Mouse (Mus musculus): Measurements from ENCODE around the gene Disp1.

Gene Disp1

DNA sequence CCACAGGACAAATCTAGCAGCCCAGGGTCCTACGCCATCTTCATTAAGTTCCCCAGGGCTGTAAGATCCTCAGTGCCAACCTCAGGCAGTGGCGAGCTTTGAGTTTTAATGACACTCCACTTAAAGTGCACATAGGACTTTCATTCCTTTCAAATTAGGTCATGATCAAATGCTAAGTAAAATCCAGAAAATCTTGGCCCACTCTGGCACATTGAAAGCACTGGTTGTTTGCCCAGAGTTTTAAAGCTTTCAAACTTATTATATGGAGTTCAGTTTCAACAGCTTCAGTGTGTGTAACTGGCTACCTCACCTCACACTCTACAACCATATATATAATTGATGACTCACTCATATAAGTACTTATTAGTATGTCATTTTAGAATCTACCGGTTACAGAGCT is 87.9 kb downstream of the Disp1 start:
- DNase-seq (ENCODE audit: low read depth, low spot score), result no peak

DNA sequence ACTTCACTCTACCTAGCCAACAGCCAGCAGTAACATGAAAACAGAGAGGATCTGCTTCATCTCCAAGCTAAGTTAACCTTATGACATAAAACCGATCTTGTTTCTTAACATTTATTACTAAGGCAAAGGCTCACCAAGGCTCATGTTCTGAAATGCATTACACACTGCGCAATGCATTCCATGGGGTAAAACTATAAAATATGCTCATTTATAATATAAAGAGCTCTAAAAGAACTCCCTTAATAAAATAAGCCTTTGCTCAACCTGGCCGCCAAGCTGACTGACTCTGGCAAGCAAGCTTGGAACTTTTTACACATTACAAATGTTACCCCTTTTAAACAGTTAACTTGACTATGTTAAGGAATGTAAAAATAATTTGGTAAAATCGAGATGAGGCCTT is 94.1 kb downstream of the Disp1 start:
- DNase-seq (ENCODE audit: low read depth, low spot score), result no peak

DNA sequence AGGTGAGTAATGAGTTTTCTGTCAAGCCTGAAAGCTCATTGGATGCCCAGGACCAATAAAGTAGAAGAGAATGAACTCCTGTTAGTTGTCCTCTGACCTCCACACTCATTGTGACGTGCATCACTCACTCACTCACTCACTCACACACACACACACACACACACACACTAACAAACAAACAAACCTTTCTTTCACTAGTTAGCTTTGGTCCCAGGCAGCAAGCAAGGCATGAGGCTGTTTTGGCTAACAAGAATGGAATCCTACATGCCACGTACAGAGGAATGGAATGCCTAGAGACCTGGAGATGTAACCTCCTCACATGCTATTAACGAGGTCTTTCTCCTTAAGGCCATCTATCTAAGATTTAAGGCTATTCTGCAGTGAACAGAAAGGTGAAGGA is 97.6 kb downstream of the Disp1 start:
- DNase-seq (ENCODE audit: low read depth, low spot score), result no peak

DNA sequence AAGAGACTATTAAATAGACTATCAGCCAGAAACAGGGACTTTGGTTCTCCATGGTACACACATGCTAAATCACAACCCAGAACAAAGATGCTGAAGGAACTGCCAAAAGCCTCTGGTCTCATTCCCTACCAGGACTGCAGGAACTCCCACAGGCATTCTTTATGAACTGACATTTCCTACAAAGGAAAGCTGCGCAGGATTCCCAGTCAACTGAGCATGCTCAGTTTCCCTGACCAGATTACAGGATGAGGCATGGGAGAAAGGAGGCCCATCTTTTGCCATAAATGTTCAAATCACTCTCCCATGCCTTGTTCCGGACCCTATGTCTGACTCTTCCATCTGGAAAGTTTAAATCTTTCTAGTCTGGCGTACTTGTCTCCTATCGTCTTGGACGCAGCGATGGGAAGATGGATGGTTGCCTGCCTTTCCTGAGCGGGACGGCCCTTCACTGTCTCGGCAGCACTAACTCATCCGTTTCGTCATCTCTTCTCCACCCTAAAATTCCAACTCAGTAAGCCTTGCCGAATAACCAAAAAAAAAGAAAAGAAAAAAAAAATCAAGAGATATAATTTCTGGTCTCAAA is 100.9 kb downstream of the Disp1 start:
- DNase-seq (ENCODE audit: low read depth, low spot score), result no peak

DNA sequence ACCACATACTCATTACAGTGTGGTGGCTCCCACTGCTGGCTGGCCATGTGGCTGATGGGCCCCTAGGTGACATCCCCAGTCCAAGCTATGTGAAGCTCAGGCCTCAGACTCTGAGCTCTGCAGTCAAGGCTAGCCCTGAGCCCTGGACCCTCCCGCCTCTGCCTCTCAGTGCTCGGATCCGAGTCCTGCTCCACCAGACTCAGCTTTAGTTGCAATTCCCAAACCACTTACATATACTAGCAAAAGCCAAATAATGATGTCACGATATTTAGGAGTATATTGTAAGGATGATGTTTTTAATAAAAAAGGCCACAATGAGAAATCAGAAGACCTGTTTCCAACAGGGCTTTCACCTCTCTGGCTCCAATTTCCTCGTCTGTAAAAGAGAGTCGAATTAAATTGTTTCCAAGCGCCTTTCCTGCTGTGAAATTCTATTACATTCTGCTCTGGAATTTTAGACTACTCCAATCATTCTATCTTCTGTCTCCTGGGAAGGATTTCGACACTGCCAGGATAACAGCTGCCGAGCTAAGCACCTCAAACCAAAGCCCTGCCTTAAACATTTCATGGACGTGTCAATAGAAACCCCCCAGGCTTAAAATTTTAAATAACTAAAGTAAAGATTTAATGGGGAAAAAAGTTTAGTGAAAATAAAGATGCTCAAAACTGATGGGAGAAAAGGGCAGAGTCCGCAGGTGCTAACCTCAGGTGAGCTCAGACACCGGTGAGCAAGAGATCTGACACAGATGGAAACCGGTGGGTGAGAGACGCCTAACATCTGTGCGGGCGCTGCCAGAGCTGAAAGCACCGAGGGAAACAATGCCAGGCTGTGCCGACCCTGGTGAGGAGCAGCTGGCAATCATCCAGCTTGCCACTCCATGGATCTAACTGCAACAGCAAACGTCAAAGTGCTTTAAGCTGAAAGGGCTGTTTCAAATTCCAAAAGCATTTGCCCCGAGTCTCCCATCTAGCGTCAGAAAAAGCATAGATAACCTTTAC is 103.2 kb downstream of the Disp1 start:
- DNase-seq (ENCODE audit: low read depth, low spot score), result no peak

DNA sequence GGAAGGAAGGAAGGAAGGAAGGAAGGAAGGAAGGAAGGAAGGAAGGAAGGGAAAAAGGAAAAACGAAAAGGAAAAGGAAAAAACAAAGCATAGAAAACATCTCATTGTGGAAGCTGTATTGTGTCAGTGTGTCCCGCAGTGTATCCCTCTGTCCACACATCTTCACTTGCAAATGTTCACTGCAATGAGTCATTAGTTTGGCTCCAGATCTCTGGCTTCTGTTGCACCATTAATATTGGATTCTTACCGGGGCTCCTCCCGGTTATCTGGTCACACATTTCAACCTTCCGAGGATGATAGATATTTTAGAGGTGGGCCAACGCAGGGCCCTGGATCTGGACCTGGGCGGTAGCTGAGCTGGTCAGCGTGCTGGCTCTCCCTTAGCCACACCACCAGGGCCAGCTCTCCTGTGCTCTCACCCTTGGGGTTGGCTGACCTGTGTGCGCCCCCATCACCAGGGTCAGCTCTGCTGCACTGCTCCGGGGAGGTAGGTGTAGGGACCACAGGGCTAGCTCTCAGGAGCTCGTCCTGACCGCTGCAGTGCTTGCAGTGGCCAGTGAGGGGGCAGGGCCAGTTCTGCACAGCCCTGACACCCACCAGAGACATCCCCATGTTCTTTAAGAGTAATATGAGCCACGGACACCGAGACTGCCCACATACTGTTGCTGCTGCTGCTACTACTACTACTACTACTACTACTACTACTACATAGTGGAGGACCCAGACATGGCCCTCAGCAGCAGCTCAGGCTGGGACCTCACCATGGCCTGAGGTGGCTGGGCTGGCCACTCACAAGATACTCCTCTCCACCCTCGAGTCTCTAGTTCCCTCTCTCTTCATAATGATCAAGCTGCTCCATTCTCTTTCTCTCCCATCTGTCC is 104.1 kb downstream of the Disp1 start:
- no peak for DNase-seq (ENCODE audit: low read depth, low spot score)

DNA sequence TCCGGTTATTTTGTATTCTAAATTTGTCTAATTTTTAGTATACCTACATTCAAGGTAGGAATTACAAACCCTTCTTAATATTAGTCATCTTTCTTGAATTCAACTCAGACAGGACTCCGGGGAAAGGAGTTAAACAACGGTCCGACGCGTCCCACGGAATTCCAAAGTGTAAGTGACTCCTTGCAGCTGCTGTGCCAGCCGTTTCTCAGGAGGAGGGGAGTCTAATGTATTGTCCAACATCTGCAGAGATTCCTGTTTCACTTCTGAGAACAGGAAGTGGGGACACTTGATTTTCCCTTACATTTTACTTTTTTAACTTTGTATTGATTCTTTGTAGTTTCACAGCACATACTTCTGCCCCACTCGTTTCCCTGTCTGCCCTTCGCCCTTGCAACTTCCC is 104.9 kb downstream of the Disp1 start:
- DNase-seq (ENCODE audit: low read depth, low spot score), result no peak

DNA sequence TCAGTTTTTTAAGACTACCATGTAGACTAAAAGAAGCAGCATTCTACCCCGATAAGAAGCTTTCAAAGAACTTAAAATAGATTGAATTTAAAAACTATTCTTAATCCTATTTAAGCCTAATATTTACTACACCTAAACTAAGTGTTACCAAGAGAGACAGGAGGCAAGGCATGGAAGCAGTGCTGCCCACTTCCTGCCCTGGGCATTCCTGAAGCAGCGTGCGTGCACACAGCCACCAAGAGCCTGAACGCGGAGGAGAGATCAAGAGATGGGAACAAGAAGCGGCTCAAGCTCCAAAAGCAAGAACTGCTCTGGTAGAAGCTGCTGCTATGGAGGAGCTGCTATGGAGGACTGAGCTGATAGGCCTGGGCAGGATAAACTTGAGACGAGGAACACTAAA is 106.2 kb downstream of the Disp1 start:
- DNase-seq (ENCODE audit: low read depth, low spot score), result no peak

DNA sequence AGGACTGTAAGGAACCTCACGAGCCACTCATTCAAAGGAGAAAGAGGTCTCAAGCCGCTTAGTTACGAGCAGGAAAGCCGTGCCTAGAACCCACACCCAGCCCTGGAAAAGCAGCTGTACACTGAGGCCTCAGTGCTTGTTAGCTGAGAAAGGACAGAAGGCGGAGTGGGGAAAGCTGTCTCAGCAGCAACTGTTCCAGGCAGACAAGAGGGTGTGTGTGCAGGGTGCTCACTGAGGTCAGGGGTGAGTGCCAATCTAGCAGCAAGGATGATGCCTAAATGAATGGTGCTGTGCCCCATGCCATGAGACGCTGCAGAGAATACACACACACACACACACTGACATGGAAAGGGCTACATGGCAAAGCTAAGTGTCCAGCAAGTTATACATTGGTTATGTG is 106.8 kb downstream of the Disp1 start:
- no peak for DNase-seq (ENCODE audit: low read depth, low spot score)

DNA sequence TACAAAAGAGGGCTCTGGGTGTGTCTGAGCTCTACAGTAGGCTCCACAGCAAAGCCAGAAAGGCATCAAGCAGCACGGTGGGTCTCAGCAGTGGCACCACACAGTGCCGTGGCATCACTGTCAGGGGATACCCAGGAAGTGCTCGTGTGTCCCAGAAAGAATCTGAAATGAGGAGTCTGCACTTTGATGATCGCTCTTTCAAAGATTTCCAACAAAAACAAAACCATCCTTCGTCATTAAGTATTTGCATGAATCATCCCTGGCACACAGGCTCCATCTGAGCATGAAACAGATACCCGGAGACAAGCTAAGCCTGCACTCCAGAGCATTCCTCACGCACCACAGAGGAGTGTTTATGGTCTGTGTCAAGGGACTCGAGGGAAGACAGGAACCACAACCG is 107.8 kb downstream of the Disp1 start:
- no peak for DNase-seq (ENCODE audit: low read depth, low spot score)

DNA sequence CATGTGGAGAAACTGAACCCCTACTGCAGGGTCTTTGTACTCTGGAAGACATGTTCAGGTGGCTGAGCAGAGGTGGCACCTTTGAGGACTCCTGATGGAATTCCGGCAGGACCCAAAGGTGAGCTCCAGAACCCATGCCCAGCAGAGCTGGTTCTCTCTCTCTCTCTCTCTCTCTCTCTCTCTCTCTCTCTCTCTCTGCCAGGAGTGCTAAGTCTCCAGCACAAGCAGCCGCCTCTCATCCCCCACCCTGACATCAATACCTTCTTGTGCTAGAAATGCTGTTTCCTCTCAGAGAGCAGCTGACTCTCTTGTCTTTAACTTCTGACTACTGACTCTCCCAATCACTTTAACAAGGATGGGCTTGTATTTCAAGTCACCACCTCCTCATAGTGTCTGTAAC is 113.8 kb downstream of the Disp1 start:
- DNase-seq (ENCODE audit: low read depth, low spot score), result no peak

DNA sequence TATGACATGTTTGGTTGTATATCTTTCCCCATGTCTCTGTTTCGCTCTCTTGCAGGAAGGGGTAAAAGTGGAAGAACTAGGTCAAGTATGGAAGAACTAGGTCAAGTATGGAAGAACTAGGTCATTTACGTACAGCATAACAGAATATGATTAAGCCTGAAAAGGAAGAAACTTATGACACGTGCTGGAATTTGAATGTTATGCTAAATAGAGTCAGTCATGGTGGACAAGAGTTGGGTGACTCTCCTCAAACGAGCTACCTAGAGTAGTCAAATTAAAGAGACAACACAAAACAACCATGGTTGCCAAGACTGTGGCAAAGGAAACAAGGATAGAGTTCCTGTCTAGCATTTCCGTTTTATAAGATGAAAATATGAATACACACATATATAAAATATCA is 116.6 kb downstream of the Disp1 start:
- DNase-seq (ENCODE audit: low read depth, low spot score), result no peak

DNA sequence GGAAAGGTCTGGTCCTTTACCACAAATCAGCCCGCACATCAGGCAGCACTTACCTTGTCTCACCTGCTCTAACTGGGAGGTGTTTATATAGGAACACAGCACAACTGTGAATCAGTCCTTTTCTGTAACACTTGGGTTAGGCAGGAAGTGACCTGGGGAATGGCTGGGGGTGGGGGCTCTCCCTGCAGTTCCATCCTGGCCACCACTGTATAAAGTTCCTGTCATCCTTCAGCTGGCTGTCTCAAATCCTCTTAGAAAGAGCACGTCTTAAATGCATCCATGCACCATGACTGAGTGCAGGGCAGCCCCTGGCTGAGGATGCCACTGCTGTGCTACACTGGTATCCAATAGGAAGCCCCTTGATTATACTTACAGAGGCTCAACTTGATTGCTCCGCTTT is 118.5 kb downstream of the Disp1 start:
- DNase-seq (ENCODE audit: low read depth, low spot score), result no peak

DNA sequence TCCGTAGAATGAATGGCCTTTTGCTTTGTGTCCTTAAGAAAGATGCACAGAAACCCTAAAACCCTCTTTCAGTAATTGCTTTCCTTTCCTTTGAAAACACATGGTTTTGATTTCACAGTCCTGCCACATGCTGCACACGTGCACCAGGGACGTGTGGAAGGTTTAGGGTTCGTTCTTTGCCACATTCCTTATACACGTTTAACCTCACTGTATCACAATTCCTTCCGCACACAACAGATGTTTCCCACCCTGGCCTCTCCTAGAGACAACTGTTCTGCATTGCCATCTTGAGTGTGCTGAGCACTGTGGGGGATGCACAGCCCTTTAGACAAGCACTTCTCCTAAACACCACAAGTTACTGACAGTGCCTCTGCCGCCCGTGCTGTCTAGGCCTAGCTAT is 119.2 kb downstream of the Disp1 start:
- DNase-seq (ENCODE audit: low read depth, low spot score), result no peak

DNA sequence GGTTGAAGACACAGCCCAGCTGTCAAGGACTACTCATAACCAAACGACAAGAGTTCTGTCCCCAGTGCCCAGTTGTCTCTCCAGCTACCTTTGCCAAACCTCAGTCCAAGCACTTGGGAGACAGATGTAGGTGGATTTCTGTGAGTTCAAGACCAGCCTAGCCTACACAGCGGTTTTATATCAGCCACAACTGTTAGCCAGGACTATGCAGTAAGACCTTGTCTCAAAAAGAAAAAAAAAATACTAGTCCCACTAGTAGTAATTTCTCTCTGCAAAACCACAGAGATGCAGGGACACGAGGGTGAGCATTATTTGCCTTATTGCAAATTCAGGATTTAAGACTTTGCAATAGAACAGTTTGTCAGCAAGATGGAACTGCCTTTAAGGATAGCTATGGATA is 120.0 kb downstream of the Disp1 start:
- DNase-seq (ENCODE audit: low read depth, low spot score), result no peak

DNA sequence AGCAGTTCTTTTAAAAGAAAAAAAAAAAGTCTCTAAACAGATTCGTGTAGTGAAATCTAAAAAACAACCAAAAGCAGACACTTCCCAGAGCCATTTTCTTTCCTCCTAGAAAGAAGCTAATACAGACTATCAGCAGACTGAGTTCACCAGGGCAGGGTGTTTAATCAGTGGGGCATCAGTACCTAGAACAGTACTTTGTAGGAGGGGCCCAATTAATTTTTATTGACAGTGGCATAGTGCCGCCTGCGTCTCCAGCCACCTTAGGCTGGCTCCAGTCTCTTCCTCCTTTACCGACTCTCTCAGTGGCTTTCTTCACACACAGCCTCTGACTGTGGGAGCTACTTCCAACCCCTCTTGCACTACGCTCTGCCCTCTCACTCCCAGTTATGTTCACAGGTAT is 121.1 kb downstream of the Disp1 start:
- no peak for DNase-seq (ENCODE audit: low read depth, low spot score)

DNA sequence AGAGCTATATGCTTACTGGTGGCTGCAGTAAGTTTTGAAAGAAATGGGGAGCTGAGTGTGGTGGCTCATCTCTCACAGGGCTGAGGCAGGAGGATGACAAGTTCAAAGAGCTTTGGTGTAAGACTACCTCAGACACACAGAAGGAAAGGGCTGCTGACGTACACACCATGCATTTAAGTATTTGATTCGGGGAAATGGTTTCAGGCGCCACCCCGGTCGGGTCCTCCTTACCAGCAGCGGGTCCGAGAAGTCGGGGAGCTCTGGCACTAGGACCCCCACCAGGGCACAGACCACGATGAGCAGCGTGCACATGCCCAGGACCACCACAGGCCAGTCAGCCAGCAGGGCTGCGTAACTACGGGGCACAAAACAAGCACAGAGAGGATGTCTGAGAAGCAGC is 121.6 kb downstream of the Disp1 start:
- DNase-seq (ENCODE audit: low read depth, low spot score), result no peak

DNA sequence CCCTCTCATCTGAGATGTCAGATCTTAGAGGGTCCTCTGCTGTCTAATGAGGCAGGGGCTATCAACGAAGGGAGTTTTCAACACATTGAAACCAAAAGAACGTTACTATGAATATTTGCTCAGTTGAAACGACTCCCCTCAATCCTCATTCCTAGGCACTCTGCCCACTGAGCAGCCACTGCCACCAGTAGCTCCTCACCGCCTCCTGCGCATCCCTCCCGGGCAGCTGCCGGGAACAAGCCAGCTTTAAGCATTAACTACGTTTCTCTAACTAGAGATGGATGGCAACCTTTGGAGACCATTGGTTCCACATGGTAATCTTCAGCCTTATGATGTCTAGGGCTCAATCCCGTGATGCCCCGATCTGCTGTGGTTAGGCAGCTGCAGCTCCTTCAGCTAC is 123.7 kb downstream of the Disp1 start:
- DNase-seq (ENCODE audit: low read depth, low spot score), result no peak

DNA sequence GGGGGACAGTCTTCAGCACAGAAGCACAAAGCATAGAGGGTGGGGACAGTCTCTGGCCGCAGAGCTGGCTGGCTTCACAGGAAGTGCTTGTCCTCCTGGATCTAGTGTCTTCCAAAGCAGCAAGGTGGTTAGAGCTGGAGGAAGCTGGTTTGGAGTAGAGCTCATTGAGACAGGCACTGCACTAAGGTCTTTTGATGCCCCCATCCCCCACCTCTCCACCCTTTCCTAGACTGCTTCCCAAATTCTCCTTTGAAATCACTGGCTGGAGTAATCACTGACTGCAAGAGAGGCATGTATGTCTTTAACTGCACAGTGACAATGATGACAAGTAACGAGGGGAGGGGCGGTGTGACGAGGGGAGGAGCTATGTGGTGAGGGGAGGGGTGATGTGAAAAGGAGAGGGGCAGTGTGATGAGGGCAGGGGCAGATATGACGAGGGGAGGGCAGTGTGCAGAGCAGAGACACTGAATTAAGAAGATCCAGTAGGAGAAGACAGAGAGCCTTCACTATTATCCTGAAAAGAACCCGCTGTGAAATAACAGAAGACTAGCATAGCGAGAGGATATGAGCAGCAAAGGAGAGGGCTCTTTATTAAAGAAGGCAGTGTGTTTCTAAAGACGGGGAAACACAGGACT is 125.8 kb downstream of the Disp1 start:
- no peak for DNase-seq (ENCODE audit: low read depth, low spot score)

DNA sequence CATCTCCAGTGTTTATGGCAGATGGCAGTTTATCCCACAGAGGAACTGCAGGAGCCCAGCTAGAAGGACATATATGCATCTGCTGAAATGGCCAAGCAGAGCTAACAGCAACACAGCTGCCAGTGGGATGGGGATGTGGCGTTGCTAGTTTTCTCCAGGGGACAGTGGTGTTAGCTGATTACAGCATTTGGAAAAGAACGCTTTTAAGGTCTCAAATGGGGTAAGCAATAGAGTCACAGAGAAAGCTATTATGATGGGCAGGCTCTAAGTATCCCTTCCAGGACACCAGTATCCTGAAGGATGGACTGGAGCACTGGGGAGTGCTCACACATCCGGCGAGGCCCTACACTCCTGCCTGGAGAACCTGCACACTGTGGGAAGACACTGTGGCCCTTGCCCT is 129.0 kb downstream of the Disp1 start:
- DNase-seq (ENCODE audit: low read depth, low spot score), result no peak

DNA sequence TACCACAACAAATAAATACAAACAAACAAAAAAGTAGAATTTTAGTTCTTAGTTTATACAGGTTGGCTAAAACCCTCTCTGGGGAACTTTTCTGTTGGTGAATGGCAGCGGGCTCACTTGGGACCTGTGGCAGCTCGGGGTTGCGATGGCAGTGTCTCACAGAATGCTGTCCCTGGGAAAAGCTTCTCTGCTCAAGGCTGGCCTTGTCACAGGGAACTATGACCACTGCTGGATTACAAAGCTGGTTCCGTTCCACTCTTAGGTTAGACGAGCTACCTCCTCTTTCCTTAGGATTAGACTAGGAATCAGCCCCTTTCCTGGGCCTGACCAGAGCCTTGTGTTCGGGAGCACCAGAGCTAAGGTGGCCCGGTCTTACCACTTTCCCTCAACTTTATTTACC is 130.1 kb downstream of the Disp1 start:
- no peak for DNase-seq (ENCODE audit: low read depth, low spot score)

DNA sequence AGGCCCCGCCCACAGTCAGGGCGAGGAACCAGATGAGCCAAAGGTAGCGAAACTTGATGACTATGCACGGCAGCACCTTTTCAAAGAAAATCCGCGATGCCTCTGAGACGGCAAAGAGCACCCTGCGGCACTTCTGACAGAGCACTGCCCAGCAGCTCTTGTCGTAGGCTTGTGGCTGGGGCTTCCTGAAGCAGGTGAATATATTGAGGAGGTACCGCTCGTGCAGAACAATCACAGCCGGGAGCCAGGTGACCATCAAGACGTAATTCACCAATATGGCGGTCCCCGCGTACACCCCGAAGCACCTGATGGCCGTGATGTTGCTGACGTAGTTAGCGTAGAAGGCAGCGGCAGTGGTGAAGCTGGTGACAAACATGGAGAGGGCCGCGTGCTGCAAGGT is 132.7 kb downstream of the Disp1 start:
- no peak for DNase-seq (ENCODE audit: low read depth, low spot score)
